ENCODE assay signal across 8 mouse cellular contexts in the genomic region with DNA sequence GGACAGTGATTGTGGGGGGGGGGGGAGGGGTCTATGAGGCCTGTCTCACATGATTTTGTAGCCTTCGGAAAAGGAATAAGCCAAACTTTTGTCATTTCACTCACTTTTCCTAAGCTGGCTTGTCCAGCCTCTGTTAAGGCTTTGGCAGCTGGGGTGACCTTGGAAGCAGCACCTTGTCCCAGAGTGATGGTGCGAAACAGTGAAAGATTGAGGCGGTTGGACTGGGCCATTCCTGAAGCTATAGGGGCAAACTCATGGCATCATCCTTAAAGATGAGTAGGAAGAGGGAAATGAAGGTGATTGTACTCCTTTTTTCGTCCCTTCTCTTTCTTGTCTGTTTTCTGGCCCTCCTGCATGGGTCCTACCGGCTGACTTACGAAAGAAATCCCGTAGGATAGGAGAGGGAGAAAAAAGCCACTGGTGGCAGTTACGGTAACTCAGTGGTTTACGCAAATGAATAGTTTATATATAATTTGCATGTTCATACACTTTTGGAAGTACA. TPM values are rescaled to one million over a fixed set of nuclear protein-coding genes. Genes with fewer than 3 reads are reported as not detected.
A peak's percentile ranks its signal among the peaks of the same experiment; 100 is the strongest.
DNase-seq lines count a peak whose midpoint lies in the region; ATAC-seq and TF ChIP-seq lines count a peak whose summit lies in the region.

No protein-coding gene starts in this region.

- peak overlapping the region; percentile 80 for H3K4me2 ChIP-seq in liver, embryonic 13.5 days

- peak overlapping the region; percentile 72 for H3K9ac ChIP-seq in liver, embryonic 13.5 days

- H3K27ac ChIP-seq in thymus, adult 2 months (ENCODE audit: control insufficient read depth, insufficient read depth, low read length), result no peak overlapping the region
- H3K27ac ChIP-seq in liver, embryonic 13.5 days, result peak overlapping the region; percentile 16; the same call in 1 of the 2 replicates

- WGBS in thymus, adult 2 months, result 25% methylated on average over 9 of the region's 9 CpGs
- WGBS in liver, embryonic 13.5 days (ENCODE audit: insufficient replicate concordance), result 23% methylated on average over 9 of the region's 9 CpGs

- no peaks in the 10 kb centered on the region for H3K27me3 ChIP-seq in thymus, adult 2 months (ENCODE audit: control insufficient read depth, insufficient read depth, low read length)
- no peaks in the 10 kb centered on the region for H3K27me3 ChIP-seq in liver, embryonic 13.5 days

- peak overlapping the region; percentile 7; the same call in 1 of the 2 replicates for H3K4me3 ChIP-seq in thymus, adult 2 months (ENCODE audit: control insufficient read depth, insufficient read depth, low read length)
- peak overlapping the region; percentile 90 for H3K4me3 ChIP-seq in liver, embryonic 13.5 days (replicated peaks)

- no peak for TF ChIP-seq POLR2A in thymus, adult 2 months (IDR thresholded peaks at IDR 0.05; ENCODE audit: control insufficient read depth, extremely low read depth, insufficient read depth, low read length, poor library complexity)

- no peak for DNase-seq in cerebellum, postnatal 10 days
- DNase-seq in thymus, adult 2 months, result no peak
- no peak for DNase-seq in thymus, postnatal 0 days (ENCODE audit: low spot score)
- no peak for DNase-seq in liver, embryonic 13.5 days
- DNase-seq in ovary, postnatal 36 days (ENCODE audit: low spot score), result no peak
- no peak for DNase-seq in frontal cortex, adult 2 months (ENCODE audit: extremely low spot score in 1 of 2, low spot score in 1 of 2)
- DNase-seq in layer of hippocampus, postnatal 36 days, result no peak

- no peaks in the 10 kb centered on the region for H3K9me3 ChIP-seq in liver, embryonic 13.5 days (replicated peaks)

- ATAC-seq in cerebellum, adult (ENCODE audit: insufficient number of reproducible peaks, low FRiP score, low TSS enrichment), result 0 out of 2 replicates have a peak, but pooled peaks have one; percentile 8
- peak; percentile 15; the same call in 1 of the 2 replicates for ATAC-seq in liver, embryonic 13.5 days (ENCODE audit: low read depth)

- no peaks in the 10 kb centered on the region for H3K36me3 ChIP-seq in thymus, adult 2 months (ENCODE audit: control insufficient read depth, insufficient read depth, low read length)
- H3K36me3 ChIP-seq in liver, embryonic 13.5 days, result peaks cover 6% of the 10 kb centered on the region

- H3K4me1 ChIP-seq in thymus, adult 2 months (replicated peaks; ENCODE audit: control insufficient read depth, insufficient read depth, low read length), result peaks cover 9% of the 10 kb centered on the region
- H3K4me1 ChIP-seq in liver, embryonic 13.5 days (replicated peaks), result peaks cover 35% of the 10 kb centered on the region

- no peak for TF ChIP-seq CTCF in thymus, adult 2 months (IDR thresholded peaks at IDR 0.05; ENCODE audit: borderline replicate concordance, control insufficient read depth, extremely low read depth, insufficient read depth, low read length, poor library complexity)

RNA-seq across cellular contexts. Expression of a gene that starts 0.5 kb away (rescaled TPM):
- polyA plus RNA-seq in thymus, adult 2 months (2012; rRNA removed), result 59.0 and 62.3 TPM in 2 replicates
- 18.4 and 21.6 TPM in 2 replicates for polyA plus RNA-seq in thymus, postnatal 0 days (2015; fragmentation: Nextera tagmentation; extraction: Ambion mirVana)
- polyA plus RNA-seq in liver, embryonic 13.5 days (2015; fragmentation: Nextera tagmentation; extraction: Ambion mirVana), result 11.6 and 12.4 TPM in 2 replicates
- 58.9 and 64.4 TPM in 2 replicates for polyA plus RNA-seq in frontal cortex, adult 2 months (2012; rRNA removed)
- 10 to 100 TPM; 55.3 to 61.2 TPM for total RNA-seq in layer of hippocampus, postnatal 36 days (2021)

RNA-seq across cellular contexts. Expression of a gene that starts 20.2 kb away (rescaled TPM):
- 33.3 and 36.8 TPM in 2 replicates for polyA plus RNA-seq in thymus, adult 2 months (2012; rRNA removed)
- 7.1 and 7.3 TPM in 2 replicates for polyA plus RNA-seq in thymus, postnatal 0 days (2015; fragmentation: Nextera tagmentation; extraction: Ambion mirVana)
- polyA plus RNA-seq in liver, embryonic 13.5 days (2015; fragmentation: Nextera tagmentation; extraction: Ambion mirVana), result 0.96 and 1.8 TPM in 2 replicates
- polyA plus RNA-seq in frontal cortex, adult 2 months (2012; rRNA removed), result 27.8 and 31.8 TPM in 2 replicates
- total RNA-seq in layer of hippocampus, postnatal 36 days (2021), result 10 to 100 TPM; 23.6 to 26.2 TPM

RNA-seq across cellular contexts. Expression of a gene that starts 41.2 kb away (rescaled TPM):
- polyA plus RNA-seq in thymus, adult 2 months (2012; rRNA removed), result 57.1 and 61.2 TPM in 2 replicates
- 16.7 and 18.4 TPM in 2 replicates for polyA plus RNA-seq in thymus, postnatal 0 days (2015; fragmentation: Nextera tagmentation; extraction: Ambion mirVana)
- 5.8 and 8.2 TPM in 2 replicates for polyA plus RNA-seq in liver, embryonic 13.5 days (2015; fragmentation: Nextera tagmentation; extraction: Ambion mirVana)
- 18.4 and 20.9 TPM in 2 replicates for polyA plus RNA-seq in frontal cortex, adult 2 months (2012; rRNA removed)
- total RNA-seq in layer of hippocampus, postnatal 36 days (2021), result 10 to 100 TPM; 20.3 to 22.4 TPM

RNA-seq across cellular contexts. Expression of a gene that starts 41.2 kb away (rescaled TPM):
- 15.9 and 26.7 TPM in 2 replicates for polyA plus RNA-seq in thymus, adult 2 months (2012; rRNA removed)
- polyA plus RNA-seq in thymus, postnatal 0 days (2015; fragmentation: Nextera tagmentation; extraction: Ambion mirVana), result 12.6 and 14.3 TPM in 2 replicates
- polyA plus RNA-seq in liver, embryonic 13.5 days (2015; fragmentation: Nextera tagmentation; extraction: Ambion mirVana), result 58.0 and 65.2 TPM in 2 replicates
- polyA plus RNA-seq in frontal cortex, adult 2 months (2012; rRNA removed), result 13.9 and 14.5 TPM in 2 replicates
- total RNA-seq in layer of hippocampus, postnatal 36 days (2021), result 10 to 100 TPM in 1 of 2 experiments, 1 to 10 TPM in 1; 9.2 to 10.2 TPM
